Mouse (Mus musculus) layer of hippocampus, postnatal 10 days (tissue): ENCODE results near the gene Tpst2. TPM values are rescaled to one million over a fixed set of nuclear protein-coding genes. Genes with fewer than 3 reads are reported as not detected.

Experiments
- total RNA-seq, 2 experiments: library from RNA; stranded (reverse); gene quantifications; 2 replicates each; pipeline ENCODE4 v1.2.3; 2021

The Tpst2 gene
- total RNA-seq, 2 experiments from 2014 or later = 34.0 to 38.9 TPM

Other genes starting within 250 kb of the Tpst2 start
- 1 to 10 TPM in 1 of 2 experiments, under 1 TPM in 1; 0.94 to 2.4 TPM for gene Cryba4, start 24.2 kb upstream of the Tpst2 start, total RNA-seq
- gene Crybb1, start 20.9 kb upstream of the Tpst2 start, total RNA-seq = 10 to 100 TPM; 11.3 to 12.4 TPM
- 10 to 100 TPM; 30.9 to 33.4 TPM for gene Tfip11, start 49.7 kb downstream of the Tpst2 start, total RNA-seq
- gene Srrd, start 66.3 kb downstream of the Tpst2 start, total RNA-seq = 10 to 100 TPM; 26.8 to 27.4 TPM
- 10 to 100 TPM; 25.2 to 30.6 TPM for gene Hps4, start 66.4 kb downstream of the Tpst2 start, total RNA-seq
- gene Gm6583, start 79.3 kb downstream of the Tpst2 start, total RNA-seq = not detected
- gene Asphd2, start 118.2 kb downstream of the Tpst2 start, total RNA-seq = 100 to 1,000 TPM; 150 to 151 TPM
- not detected for gene Gm6588, start 172.7 kb downstream of the Tpst2 start, total RNA-seq